Mouse (Mus musculus): Measurements from ENCODE around the gene Slitrk6.

- TF ChIP-seq EP300 (IDR thresholded peaks at IDR 0.05) (no peak), CTCF (IDR thresholded peaks at IDR 0.05) (peak; percentile 58)
Measured at GRCm38 (mm10) chr14:110762588-110763220, 7.8 kb upstream of the Slitrk6 start.

Measured in lung, postnatal 0 days (tissue).